Mouse (Mus musculus) activated CD4-positive, CD25-positive, alpha-beta regulatory T cell (primary cell): ENCODE results near the gene Mup1. TPM values are rescaled to one million over a fixed set of nuclear protein-coding genes. Genes with fewer than 3 reads are reported as not detected.

Experiments
- polyA plus RNA-seq, 2 experiments: library from polyadenylated mRNA; unstranded; fragments of 100-300 nt; shearing (Covaris generic); gene quantifications; one replicate each; pipeline ENCODE4 v1.2.1; 2017

Gene Mup1
- polyA plus RNA-seq, result under 1 TPM in 1 of 2 experiments, not detected in 1; 0.92 TPM

DNA sequence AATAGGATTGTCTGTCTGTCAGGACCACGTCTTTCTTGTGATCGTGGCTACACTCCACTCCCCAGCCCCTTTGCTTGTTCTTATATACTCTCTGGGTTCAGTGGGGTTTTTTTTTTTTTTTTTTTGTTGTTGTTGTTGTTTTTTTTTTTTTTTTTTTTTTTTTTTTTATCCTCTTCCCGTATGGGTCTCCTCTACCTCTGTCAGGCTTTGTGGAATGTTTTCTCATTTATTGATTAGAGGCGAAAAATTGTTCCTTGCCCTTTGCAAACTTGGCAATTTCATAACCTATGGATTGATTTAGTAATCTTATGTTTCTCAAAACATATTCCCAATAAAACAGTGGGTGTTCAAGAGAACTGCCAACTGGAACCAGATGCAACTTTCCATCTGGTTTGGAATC is at the start of gene Mup1:
TSS of gene Mup1 (minus strand) at position 101 of the 400 bp plus-strand sequence.

Other genes starting within 250 kb of the Mup1 start
- under 1 TPM in 1 of 2 experiments, not detected in 1; 0.38 TPM for gene Mup9, start 80.0 kb downstream of the Mup1 start, polyA plus RNA-seq
- gene Mup10, start 80.2 kb upstream of the Mup1 start, polyA plus RNA-seq, result not detected
- gene Mup11, start 160.5 kb upstream of the Mup1 start, polyA plus RNA-seq, result 1 to 10 TPM in 1 of 2 experiments, not detected in 1; 1.0 TPM
- not detected for gene Mup12, start 239.4 kb upstream of the Mup1 start, polyA plus RNA-seq